Mouse (Mus musculus): ENCODE measurements around the gene Hipk2.

Hipk2 gene

DNA sequence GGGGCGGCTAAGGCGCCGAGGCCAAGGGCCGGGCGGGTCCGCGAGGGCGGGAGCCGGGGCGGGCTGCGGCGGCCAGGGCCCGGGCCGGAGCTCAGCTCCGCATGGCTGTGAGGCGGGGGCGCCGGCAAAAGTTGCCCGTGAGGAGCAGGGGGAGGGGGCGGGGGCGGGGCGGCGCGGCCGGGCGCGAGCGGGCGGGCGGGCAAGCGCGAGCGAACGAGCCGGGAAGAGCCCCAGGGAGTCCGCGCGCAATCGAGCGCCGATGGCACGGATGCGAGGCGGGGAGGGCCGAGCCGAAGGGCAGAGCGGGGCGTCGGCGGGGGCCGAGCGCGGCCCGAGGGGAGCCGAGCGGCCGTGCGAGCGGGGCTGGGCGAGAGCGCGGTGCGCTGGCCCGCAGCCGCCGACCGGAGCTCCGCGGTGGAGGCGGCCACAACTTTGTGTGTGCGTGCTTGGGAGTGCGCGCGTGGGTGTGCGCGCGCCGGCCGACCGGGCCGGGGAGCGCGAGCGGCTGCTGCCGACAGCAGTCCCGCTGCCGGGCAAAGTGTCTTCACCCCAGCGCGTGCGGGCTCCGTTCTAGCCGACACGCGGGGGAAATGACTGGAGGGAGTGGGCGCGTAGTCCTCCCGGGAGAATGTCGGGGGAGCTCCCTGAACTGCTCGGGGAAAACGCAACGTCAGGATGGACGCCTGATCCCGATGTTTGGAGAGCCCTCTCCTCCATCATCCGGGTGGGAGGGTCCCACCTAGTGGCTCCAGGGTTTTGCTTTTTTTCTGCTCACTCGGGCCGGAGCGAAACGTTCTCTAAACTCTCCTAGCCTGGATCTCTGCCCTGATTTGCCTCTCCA is at the start of gene Hipk2:
Hipk2 (minus strand) TSS at position 95 of the 841 bp plus-strand sequence.
- DNase-seq (ENCODE audit: low spot score in 2 of 2) = peak; percentile 64 to 78

DNA sequence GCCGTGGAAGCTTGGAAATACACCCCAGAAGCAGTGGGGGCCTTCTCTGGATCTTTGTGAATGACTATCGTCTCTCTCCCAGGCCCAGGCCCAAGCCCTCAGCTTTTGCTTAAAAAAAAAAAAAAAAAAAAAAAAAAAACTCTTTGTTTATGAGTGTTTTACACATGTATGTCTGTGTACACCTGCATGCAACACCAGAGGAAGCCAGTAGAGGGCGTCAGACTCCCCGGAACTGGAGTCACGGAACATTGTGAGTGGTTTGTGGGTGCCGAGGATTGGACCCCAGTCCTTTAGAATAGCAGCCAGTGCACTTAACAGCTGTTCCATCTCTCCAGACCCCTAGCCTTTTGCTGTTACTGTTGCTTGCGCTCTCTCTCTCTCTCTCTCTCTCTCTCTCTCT is 49.8 kb upstream of the Hipk2 start:
- DNase-seq (ENCODE audit: low spot score in 2 of 2) = no peak

DNA sequence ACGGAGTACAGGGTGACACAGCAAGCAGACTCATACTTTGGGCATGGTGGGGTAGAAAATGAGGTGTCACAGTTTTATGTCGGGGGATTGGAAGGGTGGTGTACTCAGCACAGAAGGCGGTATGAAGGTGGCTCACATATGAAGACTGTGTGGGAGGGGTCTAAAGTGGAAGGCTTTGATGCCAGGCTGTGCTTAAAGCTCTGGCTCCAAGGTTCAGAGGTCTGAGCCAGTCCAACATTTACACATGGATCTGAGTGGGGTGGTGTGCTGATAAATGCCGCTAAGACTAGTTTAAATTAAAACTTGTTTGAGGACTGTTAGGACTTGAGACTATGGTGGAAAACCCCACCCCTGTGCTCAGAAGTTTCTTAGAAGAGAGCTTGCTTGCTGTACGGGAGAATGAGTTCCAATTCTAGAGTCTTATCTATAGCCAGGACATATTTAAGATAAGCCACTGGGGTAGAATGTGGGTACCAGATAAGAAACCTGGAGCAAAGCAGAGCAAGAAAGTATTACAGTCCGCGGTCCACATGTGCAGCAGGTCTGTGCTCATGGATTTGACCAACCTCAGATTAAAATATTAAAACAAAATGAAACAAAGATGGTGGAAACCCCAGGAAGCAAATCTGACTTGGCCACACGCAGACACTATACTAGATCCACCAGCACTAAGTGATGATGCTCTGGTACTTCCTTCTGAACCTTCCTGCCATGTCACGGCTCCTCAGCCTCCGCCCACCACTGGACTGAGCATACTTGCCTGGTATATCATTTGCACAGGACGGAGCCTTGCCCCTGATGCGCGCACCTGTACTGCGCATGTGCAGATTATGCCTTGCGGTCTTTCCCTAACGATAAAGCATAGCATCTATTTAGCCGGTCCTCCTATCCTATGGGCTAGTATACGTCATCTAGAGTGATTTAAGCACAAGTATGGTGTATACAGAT is 48.2 kb upstream of the Hipk2 start:
- peak; percentile 42 to 51 for DNase-seq (ENCODE audit: low spot score in 2 of 2)

GRCm38 (mm10) chr6:38923450-38923849 is 47.5 kb upstream of the Hipk2 start:
- no peak for DNase-seq (ENCODE audit: low spot score in 2 of 2)

DNA sequence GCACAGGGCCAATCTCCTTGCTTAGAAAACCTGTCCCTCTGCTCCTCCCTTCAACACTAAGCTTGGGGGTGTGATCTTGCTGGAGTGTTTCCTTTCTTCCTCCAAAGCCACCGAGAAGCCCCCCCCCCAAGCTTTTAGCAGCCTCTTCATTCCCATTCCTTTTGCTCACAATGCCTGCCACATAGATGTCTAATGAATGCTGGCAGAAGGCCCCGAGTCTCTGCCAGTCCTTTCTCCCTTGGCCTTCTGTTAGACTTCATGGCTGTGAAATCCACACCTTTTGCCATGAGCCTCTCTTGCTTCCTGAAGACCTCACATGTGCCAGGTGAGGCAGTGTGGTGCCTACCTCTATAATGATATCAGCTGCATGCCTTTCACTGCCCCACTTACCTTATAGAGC is 46.6 kb upstream of the Hipk2 start:
- DNase-seq (ENCODE audit: low spot score in 2 of 2) = no peak

DNA sequence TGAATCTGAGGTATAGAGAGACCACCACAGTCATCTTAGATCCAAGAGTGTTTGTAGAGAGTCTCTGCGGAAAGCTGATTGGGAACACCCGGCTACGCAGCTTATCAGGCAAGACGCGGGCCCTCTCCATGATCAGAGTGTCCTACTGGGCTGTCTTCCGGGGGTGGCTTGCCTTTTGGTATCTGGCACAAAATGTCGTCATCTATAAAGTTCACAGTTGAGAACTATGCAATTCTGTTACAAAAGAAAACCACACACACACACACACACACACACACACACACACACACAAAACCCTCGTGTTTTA is 45.8 kb upstream of the Hipk2 start:
- no peak for DNase-seq (ENCODE audit: low spot score in 2 of 2)

DNA sequence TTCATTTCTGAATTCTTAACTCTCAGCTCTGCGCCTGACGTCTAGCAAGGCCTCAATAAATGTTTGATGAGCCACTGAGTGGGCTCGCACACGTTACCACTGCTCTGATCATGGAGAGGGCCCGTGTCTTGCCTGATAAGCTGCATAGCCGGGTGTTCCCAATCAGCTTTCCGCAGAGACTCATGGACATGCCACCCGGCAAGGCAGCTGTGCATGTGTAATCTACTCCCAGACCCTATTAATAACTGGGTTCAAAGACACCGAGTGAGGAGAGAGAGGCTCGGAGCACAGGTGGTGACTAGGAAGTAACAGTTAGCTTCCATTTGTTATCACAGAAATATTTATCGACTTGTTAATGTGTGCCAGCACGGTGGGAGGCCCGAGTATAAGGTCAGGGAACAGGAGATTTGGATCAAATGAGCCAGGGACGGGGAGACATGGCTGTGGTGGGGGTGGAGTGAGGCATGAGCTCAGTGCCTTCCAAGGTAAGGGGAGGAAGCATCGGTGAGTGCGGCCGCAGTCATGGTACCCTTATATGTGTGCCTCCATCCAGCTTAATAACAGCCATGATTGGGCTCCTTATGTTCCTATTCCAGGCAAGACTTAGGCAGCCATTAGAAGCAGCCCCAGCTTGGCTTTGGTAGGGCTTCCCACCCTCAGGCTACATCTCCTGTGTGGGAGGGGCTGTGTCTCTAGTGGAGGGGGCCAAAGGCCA is 45.3 kb upstream of the Hipk2 start:
- DNase-seq (ENCODE audit: low spot score in 2 of 2) = no peak

GRCm38 (mm10) chr6:38920141-38920540 is 44.2 kb upstream of the Hipk2 start:
- DNase-seq (ENCODE audit: low spot score in 2 of 2) = no peak

DNA sequence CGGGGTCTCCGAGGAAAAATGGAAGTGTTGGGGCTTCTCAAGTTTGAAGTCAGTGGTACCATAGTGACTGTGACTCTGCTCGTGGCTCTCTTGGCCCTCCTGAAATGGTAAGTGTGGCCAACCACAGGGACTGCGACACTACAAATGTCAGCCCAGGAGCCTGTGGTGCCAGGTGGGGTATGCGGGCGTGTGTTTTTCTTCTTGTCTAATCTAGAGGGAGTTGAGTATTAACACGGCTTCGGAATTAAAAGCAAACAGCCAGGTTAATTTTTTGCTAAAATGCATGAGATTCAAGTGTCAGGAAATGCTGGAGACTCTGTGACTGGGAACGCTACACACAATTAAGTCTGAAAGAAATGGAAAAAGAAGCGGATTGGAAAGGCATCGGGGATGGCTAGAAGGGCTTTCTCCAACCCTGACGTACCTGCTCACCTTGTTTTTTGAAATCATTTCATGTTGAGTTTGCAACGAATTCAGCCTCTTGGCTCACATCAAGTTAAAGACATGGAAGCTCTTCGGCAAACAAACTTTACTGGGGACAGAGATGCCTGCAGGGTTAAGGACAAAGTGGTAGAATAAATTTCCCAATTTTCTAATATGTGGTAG is 43.3 kb upstream of the Hipk2 start:
- no peak for DNase-seq (ENCODE audit: low spot score in 2 of 2)

DNA sequence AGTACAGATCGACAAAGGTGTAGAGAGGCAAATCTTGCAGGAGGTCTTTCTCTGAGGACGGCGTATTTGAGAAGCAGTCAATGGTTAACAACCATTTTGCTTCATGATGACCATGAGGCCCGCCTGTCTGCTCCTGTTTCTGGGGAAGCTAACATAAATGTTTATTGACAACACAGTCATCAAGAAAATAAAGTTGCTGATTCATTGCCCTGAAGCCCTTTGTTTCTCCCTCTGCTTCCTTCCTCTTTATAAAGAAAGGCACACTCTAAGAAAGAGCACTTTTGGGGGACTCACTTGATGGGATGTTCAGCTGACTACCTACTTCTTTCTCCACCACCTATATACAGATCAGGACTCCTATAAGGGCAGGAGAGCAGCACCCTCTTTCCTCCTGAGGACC is 42.8 kb upstream of the Hipk2 start:
- DNase-seq (ENCODE audit: low spot score in 2 of 2) = no peak

- no peak for DNase-seq (ENCODE audit: low spot score in 2 of 2)
These were observed 41.5 kb upstream of the Hipk2 start for GRCm38 (mm10) chr6:38917415-38917814.

DNA sequence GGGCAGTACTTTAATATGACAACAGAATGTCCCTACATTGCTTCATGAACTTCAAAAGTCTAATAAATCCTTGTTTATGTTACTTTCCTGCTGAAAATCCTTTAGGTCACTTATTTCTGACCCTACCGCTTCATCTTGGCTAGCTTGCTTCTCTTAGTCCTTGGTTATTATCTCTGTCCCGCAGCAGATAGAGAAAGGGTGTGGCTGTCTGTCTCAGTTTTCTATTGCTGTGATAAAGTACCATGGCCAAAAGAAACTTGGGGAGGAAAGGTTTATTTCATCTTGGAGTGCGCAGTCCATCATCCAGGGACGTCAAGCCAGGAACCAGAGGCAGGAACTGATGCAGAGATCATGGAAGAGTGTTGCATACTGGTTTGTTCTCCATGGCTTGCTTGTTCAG is 40.6 kb upstream of the Hipk2 start:
- DNase-seq (ENCODE audit: low spot score in 2 of 2) = no peak

DNA sequence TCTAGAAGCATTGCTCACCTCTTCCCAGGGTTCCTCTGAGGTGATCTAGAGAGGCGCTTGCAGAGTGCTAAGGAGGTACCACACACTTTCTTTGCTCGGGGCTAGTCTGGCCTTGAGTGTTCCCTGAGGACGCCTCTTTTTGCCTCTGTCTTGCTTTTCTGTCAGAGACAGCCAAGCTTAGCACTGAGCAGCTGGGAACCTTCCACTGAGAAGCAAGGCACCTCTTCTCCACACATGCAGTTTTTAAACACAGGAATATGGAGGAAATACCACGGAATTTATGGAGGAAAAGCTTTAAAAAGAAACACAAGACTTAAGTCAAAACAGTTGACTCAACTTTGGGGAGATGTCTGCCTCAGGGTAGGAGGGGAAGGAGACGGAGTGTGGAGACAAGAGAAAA is 39.8 kb upstream of the Hipk2 start:
- DNase-seq (ENCODE audit: low spot score in 2 of 2) = no peak

- no peak for DNase-seq (ENCODE audit: low spot score in 2 of 2)
These were observed 38.2 kb upstream of the Hipk2 start for GRCm38 (mm10) chr6:38914181-38914580.

GRCm38 (mm10) chr6:38913386-38914042 is 37.5 kb upstream of the Hipk2 start:
- DNase-seq (ENCODE audit: low spot score in 2 of 2) = no peak

DNA sequence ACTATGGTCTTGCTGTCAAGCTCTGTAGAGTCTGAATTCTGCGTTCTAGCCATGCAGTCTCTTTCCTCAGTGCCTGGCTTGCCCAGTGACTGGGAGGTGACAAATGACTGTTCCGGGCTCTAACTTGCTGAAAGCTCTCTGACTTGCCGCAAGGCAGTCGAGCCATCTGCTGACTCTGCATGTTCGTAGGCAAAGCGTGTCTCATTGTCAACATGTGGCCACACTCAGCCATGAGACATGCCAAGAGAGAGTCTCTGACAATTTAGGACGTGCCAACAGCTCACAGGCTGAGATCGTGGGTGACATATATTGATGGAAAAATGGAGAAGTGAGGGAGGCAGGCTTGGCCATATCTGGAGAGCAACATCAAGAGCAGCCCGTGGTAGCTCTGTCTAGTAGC is 36.9 kb upstream of the Hipk2 start:
- no peak for DNase-seq (ENCODE audit: low spot score in 2 of 2)

DNA sequence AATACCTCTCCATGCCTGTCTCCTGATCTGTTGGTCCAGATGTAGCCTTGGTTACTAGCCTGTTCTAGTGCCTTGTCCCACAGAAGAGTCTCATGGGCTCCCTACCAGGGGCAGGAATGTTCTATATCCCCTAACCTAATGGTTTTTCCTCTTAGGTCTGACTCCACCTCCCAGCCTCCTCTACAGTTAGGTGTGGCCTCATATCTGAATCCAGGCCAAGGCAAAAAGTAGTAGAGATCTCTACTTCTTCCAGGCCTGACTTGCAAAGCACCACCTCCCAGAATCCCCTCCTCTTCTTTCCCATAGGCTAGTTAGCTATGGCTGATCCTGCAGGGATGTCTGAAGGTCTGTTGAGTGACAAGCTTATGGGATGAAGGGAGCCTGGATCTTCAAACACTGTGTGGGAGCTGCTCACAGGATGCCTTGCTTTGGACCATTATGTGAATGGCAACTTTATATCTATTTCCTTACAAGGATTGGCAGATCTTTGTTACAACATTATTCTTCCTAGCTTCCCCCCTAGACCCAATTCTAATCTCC is 36.2 kb upstream of the Hipk2 start:
- no peak for DNase-seq (ENCODE audit: low spot score in 2 of 2)

DNA sequence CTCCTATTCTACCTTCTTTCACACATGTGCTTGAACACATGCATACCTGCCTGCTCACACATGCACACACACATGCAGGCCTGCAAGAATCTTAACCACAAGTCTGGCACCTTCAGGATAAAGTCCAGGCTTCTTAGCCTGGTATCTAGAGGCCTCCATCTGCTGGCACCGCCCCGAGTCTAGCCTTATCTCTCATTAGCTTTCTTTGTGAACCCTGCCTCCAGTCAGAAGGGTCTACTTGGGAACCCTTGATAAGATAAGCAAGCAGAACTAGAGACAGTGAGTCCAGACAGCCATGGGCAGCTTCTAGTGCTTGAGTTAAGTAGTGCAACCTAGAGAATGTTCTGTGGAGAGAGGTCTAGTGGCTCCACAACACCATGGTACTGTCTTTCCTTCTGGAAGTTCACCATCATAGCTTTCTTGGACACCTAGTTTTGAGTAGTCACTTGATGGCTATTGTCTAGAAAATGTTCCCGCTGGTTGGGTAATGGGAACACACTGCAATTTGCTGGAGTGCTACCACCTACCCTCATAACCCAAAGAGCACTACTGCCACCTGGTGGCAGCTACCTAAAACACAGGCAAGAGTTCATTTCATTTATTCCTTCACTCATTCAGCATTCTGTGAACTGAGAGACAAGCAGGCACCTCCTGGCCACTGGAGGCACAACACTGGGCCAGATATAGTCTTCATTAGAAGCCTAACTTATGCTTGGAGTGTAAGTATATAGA is 35.0 kb upstream of the Hipk2 start:
- DNase-seq (ENCODE audit: low spot score in 2 of 2) = peak; percentile 61 to 74

GRCm38 (mm10) chr6:38908401-38908800 is 32.4 kb upstream of the Hipk2 start:
- no peak for DNase-seq (ENCODE audit: low spot score in 2 of 2)

- DNase-seq (ENCODE audit: low spot score in 2 of 2) = no peak
These were observed 30.0 kb upstream of the Hipk2 start for GRCm38 (mm10) chr6:38906005-38906404.

Measured in spleen, postnatal 14 days (tissue).